Mouse (Mus musculus) midbrain, embryonic 11.5 days (tissue): ENCODE results near the gene Pou5f1. TPM values are rescaled to one million over a fixed set of nuclear protein-coding genes. Genes with fewer than 3 reads are reported as not detected.
A peak's percentile ranks its signal among the peaks of the same experiment; 100 is the strongest.

Experiments used
- ATAC-seq: fragments of 200-750 bp; cut with Nextera tagmentation; 2 replicates; pipeline ENCODE4 v1.8.0; 2017; ENCODE audit warnings: moderate TSS enrichment, moderate library complexity; ENCODE audit not compliant: low FRiP score
- DNase-seq: peaks from one replicate; pipeline ENCODE4 v3.0.0; 2015; ENCODE audit warnings: low spot score; ENCODE audit errors: missing footprints
- H3K27ac ChIP-seq: fragments of 300-500 bp; sonication (generic); 2 replicates; pipeline ENCODE4 v1.5.1; 2014; ENCODE audit warnings: low read depth, low read length
- H3K27me3 ChIP-seq: fragments of 300-500 bp; sonication (generic); 2 replicates; pipeline ENCODE4 v1.6.1; 2014; ENCODE audit warnings: mild to moderate bottlenecking, low read length, moderate library complexity, mixed read lengths; ENCODE audit not compliant: control insufficient read depth, insufficient read depth
- H3K36me3 ChIP-seq: fragments of 300-500 bp; sonication (generic); 2 replicates; pipeline ENCODE4 v1.6.1; 2014; ENCODE audit warnings: mild to moderate bottlenecking, low read length, moderate library complexity, mixed read lengths; ENCODE audit not compliant: control insufficient read depth, insufficient read depth
- H3K4me1 ChIP-seq: fragments of 300-500 bp; sonication (generic); 2 replicates; pipeline ENCODE4 v1.6.1; 2014; ENCODE audit warnings: low read length; ENCODE audit not compliant: control insufficient read depth, insufficient read depth
- H3K4me2 ChIP-seq: fragments of 300-500 bp; sonication (generic); 2 replicates; pipeline ENCODE4 v1.6.1; 2014; ENCODE audit warnings: mild to moderate bottlenecking, moderate library complexity
- H3K4me3 ChIP-seq: fragments of 300-500 bp; sonication (generic); 2 replicates; pipeline ENCODE4 v1.5.1; 2014; ENCODE audit warnings: low read depth, low read length
- H3K9ac ChIP-seq: fragments of 300-500 bp; sonication (generic); 2 replicates; pipeline ENCODE4 v1.6.1; 2014; ENCODE audit warnings: low read length
- H3K9me3 ChIP-seq: fragments of 300-500 bp; sonication (generic); 2 replicates; pipeline ENCODE4 v1.6.1; 2016; ENCODE audit warnings: low read length; ENCODE audit not compliant: control insufficient read depth
- WGBS: fragments of 180-500 bp; shearing (Covaris S2); extraction: QIAGEN DNeasy Blood & Tissue Kit; methylation state at CpG from one replicate; pipeline ENCODE4 v1.1.7; 2014; 5-methylcytosine and 5-hydroxymethylcytosine counted together
- polyA plus RNA-seq: library from polyadenylated mRNA; unstranded; fragments of >200 nt; fragmentation: Nextera tagmentation; extraction: Ambion mirVana; gene quantifications from 2 replicates; pipeline ENCODE4 v1.2.1, GENCODE M21; 2014

Pou5f1 gene
- polyA plus RNA-seq, 1 experiment from 2014 or later, result not detected

GRCm38 (mm10) chr17:35543412-35543861, 37.6 kb downstream of the Pou5f1 start:
- no peak overlapping the region for H3K9ac ChIP-seq
- no peak overlapping the region for H3K4me3 ChIP-seq
- H3K27me3 ChIP-seq, result 0 out of 2 replicates have a peak, but pooled peaks cover 2% of the 10 kb centered on the region
- H3K4me1 ChIP-seq, result peaks cover 9% of the 10 kb centered on the region; the same call in 1 of the 2 replicates
- ATAC-seq (peak; percentile 65), DNase-seq (peak; percentile 86)
- no peaks in the 10 kb centered on the region for H3K9me3 ChIP-seq
- 0 out of 2 replicates have a peak overlapping the region, but pooled peaks have one; percentile 3 for H3K4me2 ChIP-seq
- 36% methylated on average over 14 of the region's 14 CpGs for WGBS
- H3K27ac ChIP-seq, result 0 out of 2 replicates have a peak overlapping the region, but pooled peaks have one; percentile 14
- H3K36me3 ChIP-seq, result no peaks in the 10 kb centered on the region

GRCm38 (mm10) chr17:35544001-35544400, 38.2 kb downstream of the Pou5f1 start:
- no peaks in the 10 kb centered on the region for H3K36me3 ChIP-seq
- ATAC-seq, result no peak
- H3K9me3 ChIP-seq, result no peaks in the 10 kb centered on the region
- H3K4me2 ChIP-seq, result no peak overlapping the region
- no peak overlapping the region for H3K27ac ChIP-seq
- no peak overlapping the region for H3K9ac ChIP-seq
- WGBS, result 74% methylated on average over 6 of the region's 6 CpGs
- H3K4me3 ChIP-seq, result no peak overlapping the region
- H3K4me1 ChIP-seq, result peaks cover 9% of the 10 kb centered on the region; the same call in 1 of the 2 replicates
- no peak for DNase-seq
- H3K27me3 ChIP-seq, result 0 out of 2 replicates have a peak, but pooled peaks cover 2% of the 10 kb centered on the region

- DNase-seq, result peak; percentile 97
- no peaks in the 10 kb centered on the region for H3K9me3 ChIP-seq
- WGBS, result 34% methylated on average over 6 of the region's 6 CpGs
- H3K4me3 ChIP-seq, result no peak overlapping the region
- no peak overlapping the region for H3K27ac ChIP-seq
- peaks cover 9% of the 10 kb centered on the region; the same call in 1 of the 2 replicates for H3K4me1 ChIP-seq
- H3K4me2 ChIP-seq, result no peak overlapping the region
- peak; percentile 47; the same call in 1 of the 2 replicates for ATAC-seq
- no peak overlapping the region for H3K9ac ChIP-seq
- H3K27me3 ChIP-seq, result 0 out of 2 replicates have a peak, but pooled peaks cover 2% of the 10 kb centered on the region
- no peaks in the 10 kb centered on the region for H3K36me3 ChIP-seq
Observed at GRCm38 (mm10) chr17:35544680-35545079, 38.9 kb downstream of the Pou5f1 start.

- Histone ChIP-seq H3K4me3 (no peak overlapping the region), H3K9me3 (no peaks in the 10 kb centered on the region), H3K9ac (no peak overlapping the region), H3K27me3 (0 out of 2 replicates have a peak, but pooled peaks cover 2% of the 10 kb centered on the region), H3K36me3 (no peaks in the 10 kb centered on the region), H3K4me1 (peaks cover 9% of the 10 kb centered on the region; the same call in 1 of the 2 replicates), H3K4me2 (no peak overlapping the region), H3K27ac (no peak overlapping the region)
- 45% methylated on average over 2 of the region's 2 CpGs for WGBS
- DNase-seq (peak; percentile 21), ATAC-seq (no peak)
Observed at GRCm38 (mm10) chr17:35547465-35547864, 41.6 kb downstream of the Pou5f1 start.

- 0 out of 2 replicates have a peak, but pooled peaks cover 2% of the 10 kb centered on the region for H3K27me3 ChIP-seq
- H3K4me3 ChIP-seq, result no peak overlapping the region
- H3K4me1 ChIP-seq, result peaks cover 3% of the 10 kb centered on the region; the same call in 1 of the 2 replicates
- H3K4me2 ChIP-seq, result no peak overlapping the region
- 12% methylated on average over 5 of the region's 5 CpGs for WGBS
- ATAC-seq, result no peak
- H3K36me3 ChIP-seq, result no peaks in the 10 kb centered on the region
- H3K9ac ChIP-seq, result no peak overlapping the region
- peak; percentile 71 for DNase-seq
- H3K27ac ChIP-seq, result no peak overlapping the region
- H3K9me3 ChIP-seq, result no peaks in the 10 kb centered on the region
Observed at GRCm38 (mm10) chr17:35548636-35549035, 42.8 kb downstream of the Pou5f1 start.

- H3K4me1 ChIP-seq, result 0 out of 2 replicates have a peak, but pooled peaks cover 2% of the 10 kb centered on the region
- DNase-seq (peak; percentile 72), ATAC-seq (no peak)
- H3K4me3 ChIP-seq, result no peak overlapping the region
- whole genome bisulfite sequencing, result 51% methylated on average over 15 of the region's 15 CpGs
- no peak overlapping the region for H3K4me2 ChIP-seq
- no peaks in the 10 kb centered on the region for H3K36me3 ChIP-seq
- H3K9ac ChIP-seq, result no peak overlapping the region
- H3K9me3 ChIP-seq, result no peaks in the 10 kb centered on the region
- no peak overlapping the region for H3K27ac ChIP-seq
- H3K27me3 ChIP-seq, result 0 out of 2 replicates have a peak, but pooled peaks cover 2% of the 10 kb centered on the region
Observed at GRCm38 (mm10) chr17:35549437-35550142, 43.8 kb downstream of the Pou5f1 start.

GRCm38 (mm10) chr17:35550143-35550494, 44.3 kb downstream of the Pou5f1 start:
- 93% methylated on average over 4 of the region's 4 CpGs for WGBS
- no peaks in the 10 kb centered on the region for H3K36me3 ChIP-seq
- ATAC-seq, result no peak
- no peak overlapping the region for H3K27ac ChIP-seq
- H3K27me3 ChIP-seq, result 0 out of 2 replicates have a peak, but pooled peaks cover 2% of the 10 kb centered on the region
- no peak overlapping the region for H3K9ac ChIP-seq
- H3K4me1 ChIP-seq, result 0 out of 2 replicates have a peak, but pooled peaks cover 2% of the 10 kb centered on the region
- DNase-seq, result no peak
- H3K9me3 ChIP-seq, result no peaks in the 10 kb centered on the region
- no peak overlapping the region for H3K4me3 ChIP-seq
- H3K4me2 ChIP-seq, result no peak overlapping the region

GRCm38 (mm10) chr17:35550871-35551270, 45.1 kb downstream of the Pou5f1 start:
- H3K4me1 ChIP-seq, result 0 out of 2 replicates have a peak, but pooled peaks cover 2% of the 10 kb centered on the region
- no peaks in the 10 kb centered on the region for H3K9me3 ChIP-seq
- DNase-seq (no peak), ATAC-seq (no peak)
- WGBS, result 67% methylated on average over 8 of the region's 8 CpGs
- no peak overlapping the region for H3K9ac ChIP-seq
- H3K27me3 ChIP-seq, result 0 out of 2 replicates have a peak, but pooled peaks cover 2% of the 10 kb centered on the region
- no peak overlapping the region for H3K4me2 ChIP-seq
- H3K4me3 ChIP-seq, result no peak overlapping the region
- H3K27ac ChIP-seq, result no peak overlapping the region
- no peaks in the 10 kb centered on the region for H3K36me3 ChIP-seq

GRCm38 (mm10) chr17:35551881-35552414, 46.1 kb downstream of the Pou5f1 start, which contains the start of gene Cdsn:
TSS of gene Cdsn (plus strand) at chr17:35552128.
- Histone ChIP-seq H3K36me3 (no peaks in the 10 kb centered on the region), H3K4me2 (no peak within 1 kb of the TSS), H3K9ac (no peak within 1 kb of the TSS), H3K27ac (no peak within 1 kb of the TSS), H3K4me1 (no peaks in the 10 kb centered on the region), H3K27me3 (0 out of 2 replicates have a peak, but pooled peaks cover 2% of the 10 kb centered on the region), H3K9me3 (no peaks in the 10 kb centered on the region), H3K4me3 (no peak within 1 kb of the TSS)
- ATAC-seq, result no peak
- no peak for DNase-seq
- WGBS, result 71% methylated on average over 10 of the region's 10 CpGs
